Mouse (Mus musculus) activated CD4-positive, CD25-positive, alpha-beta regulatory T cell, adult 4 months (primary cell): ENCODE measurements around the gene Olfr178. TPM values are rescaled to one million over a fixed set of nuclear protein-coding genes. Genes with fewer than 3 reads are reported as not detected.

Source experiments
- ATAC-seq: one replicate; pipeline ENCODE4 v1.8.0; 2017
- polyA plus RNA-seq, 2 experiments: library from polyadenylated mRNA; unstranded; fragments of 100-300 nt; shearing (Covaris generic); gene quantifications; one replicate each; pipeline ENCODE4 v1.2.1; 2017

Olfr178 gene
- polyA plus RNA-seq, result not detected

- ATAC-seq, result no peak
These were observed at the start of gene Olfr178 for GRCm38 (mm10) chr16:58891963-58892362. Gene Olfr178, minus strand, starts transcription at chr16:58892063.

GRCm38 (mm10) chr16:58929292-58929691 lies 37.4 kb upstream of the Olfr178 start, which contains the start of gene Olfr180:
Gene Olfr180, minus strand, starts transcription at chr16:58929392.
- no peak for ATAC-seq

GRCm38 (mm10) chr16:58928655-58929054 lies 36.8 kb upstream of the Olfr178 start, which contains the start of gene Olfr181:
Gene Olfr181, minus strand, starts transcription at chr16:58928755.
- ATAC-seq, result no peak

- ATAC-seq, result no peak
These were observed 7.4 kb downstream of the Olfr178 start for GRCm38 (mm10) chr16:58884416-58884815.

- ATAC-seq, result no peak
These were observed 17.2 kb downstream of the Olfr178 start, which contains the start of gene Olfr177 for GRCm38 (mm10) chr16:58874668-58875067. Gene Olfr177, minus strand, starts transcription at chr16:58874768.

- ATAC-seq, result no peak
These were observed 30.4 kb downstream of the Olfr178 start for GRCm38 (mm10) chr16:58861479-58861878.

- ATAC-seq, result no peak
These were observed 31.7 kb downstream of the Olfr178 start for GRCm38 (mm10) chr16:58860032-58860737.

Other genes starting within 250 kb of the Olfr178 start
- 10 to 100 TPM; 34.0 to 37.2 TPM for gene Cpox, start 221.8 kb downstream of the Olfr178 start, polyA plus RNA-seq
- 10 to 100 TPM; 22.6 to 23.4 TPM for gene Gpr15, start 173.0 kb downstream of the Olfr178 start, polyA plus RNA-seq
- 100 to 1,000 TPM; 229 to 255 TPM for gene Cldnd1, start 164.2 kb downstream of the Olfr178 start, polyA plus RNA-seq
- under 1 TPM in 1 of 2 experiments, not detected in 1; 0.19 TPM for gene Olfr172, start 128.9 kb downstream of the Olfr178 start, polyA plus RNA-seq
- gene Olfr173, start 91.8 kb downstream of the Olfr178 start, polyA plus RNA-seq, result 1 to 10 TPM in 1 of 2 experiments, under 1 TPM in 1; 0.75 to 1.2 TPM
- not detected for gene Olfr175-ps1, start 65.3 kb downstream of the Olfr178 start, polyA plus RNA-seq
- gene Olfr177, start 17.3 kb downstream of the Olfr178 start, polyA plus RNA-seq, result not detected
- gene Olfr181, start 36.7 kb upstream of the Olfr178 start, polyA plus RNA-seq, result not detected
- not detected for gene Olfr180, start 37.3 kb upstream of the Olfr178 start, polyA plus RNA-seq
- gene Olfr183, start 103.3 kb upstream of the Olfr178 start, polyA plus RNA-seq, result under 1 TPM in 1 of 2 experiments, not detected in 1; 0.17 TPM
- gene Olfr186, start 138.2 kb upstream of the Olfr178 start, polyA plus RNA-seq, result under 1 TPM in 1 of 2 experiments, not detected in 1; 0.40 TPM
- gene Olfr187, start 147.7 kb upstream of the Olfr178 start, polyA plus RNA-seq, result not detected
- gene Olfr190, start 185.9 kb upstream of the Olfr178 start, polyA plus RNA-seq, result not detected
- not detected for gene Olfr191, start 197.8 kb upstream of the Olfr178 start, polyA plus RNA-seq
- not detected for gene Olfr193, start 219.8 kb upstream of the Olfr178 start, polyA plus RNA-seq
- not detected for gene Olfr194, start 229.0 kb upstream of the Olfr178 start, polyA plus RNA-seq